Mouse (Mus musculus) c-Kit-positive CD71-positive TER-119-negative erythroid progenitor cells, embryonic 14.5 days (primary cell): Measurements from ENCODE around the gene Gadl1.
A peak's percentile ranks its signal among the peaks of the same experiment; 100 is the strongest.
"Not testable (repeated sequence)": the region's sequence is repeated elsewhere in the genome, so short reads cannot be mapped to it uniquely, and the experiment has no call there.

ENCODE experiments used
- DNase-seq: peaks from one replicate; pipeline ENCODE4 v3.0.0-alpha.2; 2013; ENCODE audit warnings: low read depth

Gadl1 gene

DNA sequence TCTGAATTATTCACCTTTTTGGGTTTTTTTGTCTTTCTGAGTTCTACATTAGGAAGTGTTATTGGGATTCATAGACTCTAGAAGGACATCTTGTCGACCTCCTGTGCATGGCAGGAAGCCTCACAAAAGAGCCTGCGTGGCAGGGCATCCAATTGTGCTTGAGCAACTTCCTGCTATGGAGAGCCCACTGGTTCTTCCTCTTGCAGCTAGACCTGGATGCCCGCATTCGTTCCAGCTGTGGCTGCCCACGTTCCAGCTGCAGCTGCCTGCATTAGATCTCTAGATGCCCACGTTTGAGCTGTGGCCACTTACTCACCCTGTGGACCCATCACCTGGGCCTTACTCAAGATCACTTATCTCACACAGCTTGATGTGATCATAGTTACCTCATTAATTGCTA is 116.1 kb downstream of the Gadl1 start:
- no peak for DNase-seq

DNA sequence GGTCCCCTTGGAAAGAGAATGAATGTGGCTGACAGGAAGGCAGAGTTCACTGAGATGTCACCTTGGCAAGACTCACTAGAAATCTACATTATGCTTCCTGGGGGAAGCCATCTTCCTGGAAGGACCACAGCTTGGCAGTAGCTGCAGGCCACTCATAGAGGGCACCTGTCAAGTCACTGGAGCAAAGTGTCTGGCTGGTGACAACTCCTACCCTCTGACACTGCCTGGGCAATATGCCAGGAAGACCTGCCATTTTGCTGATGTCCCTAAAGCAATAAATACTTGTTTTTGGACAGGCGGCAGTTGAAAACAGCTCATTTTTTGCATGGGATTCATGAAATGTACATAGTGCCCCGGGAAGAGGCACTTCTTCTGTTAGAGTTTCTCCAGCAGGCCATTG is 119.8 kb downstream of the Gadl1 start:
- no peak for DNase-seq

DNA sequence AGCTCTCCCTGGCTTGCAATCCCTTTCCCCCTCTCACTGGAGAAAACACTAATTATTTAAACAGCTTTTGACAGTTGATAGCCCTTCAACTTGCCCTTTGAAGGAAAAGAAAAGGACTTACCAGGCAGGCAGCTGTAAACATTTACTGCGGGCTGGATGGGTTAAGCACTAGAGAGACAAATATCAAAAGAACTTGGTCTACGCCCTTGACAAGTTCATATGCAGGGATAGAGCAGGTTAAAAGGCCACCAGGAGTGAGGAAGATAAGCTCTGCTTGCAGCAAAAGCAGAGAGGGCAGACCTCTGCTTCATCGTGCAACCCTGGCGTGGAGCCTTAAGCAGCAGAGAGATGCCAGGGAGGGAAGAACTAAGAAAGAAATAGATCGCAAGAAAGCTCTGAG is 123.5 kb downstream of the Gadl1 start:
- DNase-seq = no peak

DNA sequence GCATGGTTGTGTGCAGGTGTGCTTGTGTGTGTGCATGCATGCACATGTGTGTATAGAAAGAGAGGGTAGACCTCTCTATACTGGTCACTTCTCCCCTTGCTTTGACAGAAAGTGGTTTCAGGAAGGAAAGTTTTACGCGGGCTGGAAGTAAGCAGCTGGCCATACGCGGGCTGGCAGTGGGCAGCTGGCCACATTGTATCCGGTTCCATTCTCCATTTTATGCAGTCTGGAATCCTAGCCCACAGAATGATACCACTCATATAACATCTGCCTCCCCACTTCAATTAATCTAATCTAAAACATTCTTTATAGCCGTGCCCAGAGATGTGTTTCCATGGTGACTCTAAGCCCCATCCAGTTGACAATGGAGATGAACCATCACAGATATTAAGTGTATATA is 129.0 kb downstream of the Gadl1 start:
- DNase-seq = no peak

DNA sequence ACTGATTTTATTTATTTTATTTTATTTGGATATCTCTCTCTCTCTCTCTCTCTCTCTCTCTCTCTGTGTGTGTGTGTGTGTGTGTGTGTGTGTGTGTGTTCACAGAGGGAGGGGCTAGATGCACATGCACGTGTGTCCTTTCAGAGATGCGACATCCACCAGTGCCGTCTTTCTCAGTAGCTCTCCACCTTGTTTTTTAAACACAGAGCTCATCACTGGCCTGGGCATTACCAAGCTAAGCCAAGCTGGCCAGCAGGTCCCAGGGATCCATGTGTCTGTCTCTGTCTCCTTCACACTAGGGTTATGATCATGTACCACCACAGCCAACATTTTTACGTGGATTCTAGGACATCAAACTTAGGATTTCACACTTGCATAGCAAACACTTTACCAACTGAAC is 130.7 kb downstream of the Gadl1 start:
- DNase-seq = no peak

DNA sequence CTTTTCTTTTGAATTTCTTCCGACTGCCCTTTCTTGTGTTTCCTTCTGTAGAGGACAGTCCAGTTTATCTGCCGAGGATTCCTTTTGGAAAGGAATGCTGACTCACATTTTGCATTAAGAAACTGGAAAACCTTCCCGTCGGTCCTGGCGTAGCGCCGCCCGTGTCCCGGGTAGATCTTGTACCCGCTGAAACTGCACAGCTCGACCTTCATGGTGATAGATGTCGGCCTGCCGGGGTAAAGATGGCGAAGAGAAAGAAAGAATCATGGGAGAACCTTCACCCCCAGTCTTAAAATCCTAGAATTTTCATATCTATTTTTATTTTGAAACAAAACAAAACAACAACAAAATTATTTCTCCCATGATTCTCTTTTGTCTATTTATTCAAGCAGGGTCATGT is 131.6 kb downstream of the Gadl1 start:
- not testable (repeated sequence) for DNase-seq

DNA sequence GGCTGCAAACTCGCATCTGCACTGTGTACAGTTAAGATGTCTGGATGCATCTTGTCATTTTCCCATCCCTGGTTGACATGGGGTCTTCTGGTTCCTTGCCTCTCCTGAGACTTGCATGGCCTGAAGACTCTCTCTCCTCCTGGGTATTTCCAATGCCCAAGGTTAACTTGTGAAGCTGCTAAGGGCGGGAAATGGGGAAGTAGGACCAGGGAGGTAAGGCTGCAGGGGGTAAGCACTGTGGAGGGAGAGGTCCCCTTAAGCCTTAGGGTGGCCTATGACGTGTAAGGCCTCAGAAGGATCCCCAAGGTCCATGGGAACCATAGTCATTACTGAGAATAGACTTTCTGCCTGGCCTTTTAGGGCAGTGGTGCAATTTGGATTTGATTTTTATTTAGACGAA is 132.1 kb downstream of the Gadl1 start:
- DNase-seq = no peak

DNA sequence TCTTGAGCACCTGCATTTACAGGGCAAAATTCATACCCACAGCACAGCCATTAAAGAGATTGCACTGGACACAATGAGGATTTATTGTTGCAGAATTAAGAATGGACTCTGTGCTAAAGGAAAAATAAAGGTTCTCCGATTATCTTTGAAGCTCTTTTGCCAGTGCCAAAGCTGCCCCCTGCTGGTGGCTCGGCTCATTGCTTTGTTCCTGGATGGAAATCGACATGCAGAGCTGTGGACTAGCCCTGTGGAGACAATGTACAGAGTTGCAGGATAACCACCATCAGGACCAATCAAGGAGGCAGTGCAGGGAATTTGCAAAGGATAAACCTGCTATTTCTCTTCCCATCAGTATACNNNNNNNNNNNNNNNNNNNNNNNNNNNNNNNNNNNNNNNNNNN is 132.5 kb downstream of the Gadl1 start:
- peak; percentile 16 for DNase-seq

DNA sequence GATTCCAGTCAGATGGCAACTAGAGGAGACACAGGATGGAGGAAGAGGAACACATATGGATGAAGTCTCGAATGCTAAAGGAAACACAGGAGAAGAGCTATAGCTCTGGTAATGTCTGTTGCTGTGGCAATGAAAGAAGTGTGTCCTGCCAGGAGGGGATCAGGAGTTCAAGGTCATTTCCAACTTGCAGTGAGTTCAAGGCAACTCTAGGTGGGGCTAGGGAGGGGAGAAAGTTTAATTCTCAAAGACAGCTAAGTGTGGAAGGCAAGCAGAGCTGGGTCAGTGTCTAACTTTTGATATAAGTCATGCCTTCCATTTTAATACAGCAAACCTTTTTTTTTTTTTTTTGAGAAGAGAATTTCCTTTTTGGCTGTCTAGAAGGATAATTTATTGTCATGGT is 140.7 kb downstream of the Gadl1 start:
- no peak for DNase-seq

DNA sequence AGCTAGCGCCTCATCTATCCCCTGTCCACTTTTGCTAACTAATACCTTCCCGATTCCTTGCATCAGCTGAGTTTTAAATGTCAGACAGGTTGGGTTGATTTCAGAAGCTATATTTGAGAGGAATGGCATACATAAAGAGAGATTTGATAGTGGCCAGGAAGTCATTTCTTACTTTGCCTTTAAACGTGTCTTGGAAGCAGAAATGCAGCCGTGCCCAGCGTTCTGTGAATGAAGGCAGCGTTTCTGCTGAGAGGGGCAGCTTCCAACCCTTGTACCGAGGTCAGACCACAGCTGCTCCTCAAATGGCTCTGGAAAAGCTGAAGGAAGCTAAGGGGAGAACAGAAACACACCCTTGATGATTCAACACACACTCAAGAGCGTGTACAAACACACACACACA is 144.7 kb downstream of the Gadl1 start:
- no peak for DNase-seq

DNA sequence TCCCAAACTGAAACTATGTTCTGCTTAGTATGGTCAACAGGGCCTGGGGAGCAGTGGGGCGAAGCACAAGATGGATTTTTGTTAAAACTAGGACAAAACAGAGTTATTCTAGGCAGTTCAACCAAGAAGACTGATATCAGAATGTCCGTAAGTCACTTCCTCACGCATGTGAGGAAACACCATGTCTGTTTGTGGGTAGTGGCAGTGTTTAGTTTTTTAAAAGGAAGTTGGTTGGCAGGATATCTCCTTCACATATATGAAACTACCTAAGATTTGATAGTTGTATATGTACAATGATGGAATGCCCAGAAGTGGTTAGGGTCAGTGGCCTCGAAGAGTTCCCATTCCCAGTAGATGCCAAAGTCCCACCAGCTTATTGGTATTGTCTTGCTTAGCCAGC is 149.2 kb downstream of the Gadl1 start:
- no peak for DNase-seq

DNA sequence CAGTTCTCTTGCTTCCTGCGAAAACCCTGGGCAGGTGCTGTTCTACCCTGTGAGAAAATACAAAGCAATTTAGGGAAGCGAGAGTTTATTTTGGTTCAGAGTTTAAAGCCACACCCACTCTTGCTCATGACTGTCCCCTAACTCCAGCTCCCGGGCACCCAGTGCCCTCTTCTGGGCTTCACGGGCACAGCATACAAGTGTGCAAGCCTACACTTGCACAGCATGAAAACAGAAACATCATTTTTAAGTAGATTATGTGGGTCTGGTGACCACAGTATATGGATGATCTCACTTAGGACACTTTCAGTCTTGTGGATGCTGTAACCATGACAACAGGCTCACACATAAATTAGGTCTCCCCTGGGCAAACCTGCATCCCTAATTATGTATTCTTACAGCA is 149.9 kb downstream of the Gadl1 start:
- no peak for DNase-seq

DNA sequence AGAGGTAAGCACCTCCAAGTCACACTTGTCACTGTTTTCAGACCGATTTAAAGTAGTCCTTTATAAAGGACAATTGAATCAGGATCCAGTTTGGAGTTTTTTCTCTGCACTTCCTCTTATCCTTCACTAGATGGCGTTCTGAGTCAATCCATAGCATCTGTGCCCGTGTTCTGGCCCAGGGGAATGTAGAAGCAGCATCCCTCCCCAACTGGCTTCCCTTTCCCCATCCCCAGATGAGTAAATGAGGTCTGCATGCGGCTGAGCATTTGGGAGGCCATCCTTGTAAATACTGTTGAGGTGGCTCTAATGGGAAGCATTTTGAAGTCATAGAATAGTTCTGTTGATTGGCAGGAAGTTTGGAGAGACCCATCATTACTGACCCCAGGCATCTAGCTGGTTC is 151.4 kb downstream of the Gadl1 start:
- no peak for DNase-seq

DNA sequence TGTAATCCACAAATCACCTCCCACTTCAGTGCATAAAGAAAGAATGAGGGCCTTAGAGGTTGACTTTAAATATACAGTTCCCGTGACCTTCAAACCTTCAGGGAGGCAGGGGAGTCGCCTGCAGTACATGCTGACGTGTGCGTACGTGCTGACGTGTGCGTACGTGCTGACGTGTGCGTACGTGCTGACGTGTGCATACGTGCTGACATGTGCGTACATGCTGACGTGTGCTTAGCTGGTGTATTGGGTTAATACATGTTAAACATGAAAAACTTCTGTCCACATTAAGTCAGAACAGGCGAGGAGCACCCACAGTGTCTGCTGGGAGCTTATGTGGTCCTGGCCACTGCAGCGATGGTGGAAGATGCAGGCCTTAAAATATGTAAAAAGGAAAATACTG is 155.5 kb downstream of the Gadl1 start:
- DNase-seq = no peak

DNA sequence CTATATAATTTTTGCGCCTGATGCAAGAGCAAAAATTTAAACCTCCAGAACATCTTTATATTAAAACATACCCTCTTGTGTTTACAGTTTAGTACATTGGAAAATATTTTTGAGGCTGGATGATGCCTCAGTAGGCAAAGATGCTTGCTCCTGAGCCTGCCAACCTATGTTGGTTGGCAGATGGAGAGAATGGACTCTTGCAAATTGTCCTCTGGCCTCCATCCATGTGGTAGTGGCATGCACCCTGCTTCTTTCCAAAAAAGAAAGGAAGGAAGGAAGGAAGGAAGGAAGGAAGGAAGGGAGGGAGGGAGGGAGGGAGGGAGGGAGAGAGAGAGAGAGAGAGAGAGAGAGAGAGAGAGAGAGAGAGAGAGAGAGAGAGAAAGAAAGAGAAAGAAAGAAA is 162.3 kb downstream of the Gadl1 start:
- DNase-seq = not testable (repeated sequence)

DNA sequence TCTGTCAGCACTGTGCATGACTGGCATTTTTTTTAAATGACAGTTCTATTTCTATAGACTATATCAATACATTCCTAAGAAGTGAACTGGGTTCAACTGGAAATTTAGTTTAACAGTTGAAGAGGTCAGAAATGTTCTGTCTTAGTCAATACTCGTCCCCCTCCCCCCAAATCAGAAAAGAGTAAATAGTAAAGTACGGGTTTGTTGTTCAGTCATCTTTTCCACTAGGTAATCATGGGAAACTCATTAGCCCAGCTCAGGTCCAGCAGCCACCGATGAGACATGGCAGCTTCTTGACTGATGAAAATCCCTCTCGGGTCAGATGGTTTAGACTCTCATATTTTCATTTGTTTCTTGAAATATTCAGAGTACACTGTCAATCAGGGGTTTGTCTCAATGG is 166.9 kb downstream of the Gadl1 start:
- DNase-seq = no peak

DNA sequence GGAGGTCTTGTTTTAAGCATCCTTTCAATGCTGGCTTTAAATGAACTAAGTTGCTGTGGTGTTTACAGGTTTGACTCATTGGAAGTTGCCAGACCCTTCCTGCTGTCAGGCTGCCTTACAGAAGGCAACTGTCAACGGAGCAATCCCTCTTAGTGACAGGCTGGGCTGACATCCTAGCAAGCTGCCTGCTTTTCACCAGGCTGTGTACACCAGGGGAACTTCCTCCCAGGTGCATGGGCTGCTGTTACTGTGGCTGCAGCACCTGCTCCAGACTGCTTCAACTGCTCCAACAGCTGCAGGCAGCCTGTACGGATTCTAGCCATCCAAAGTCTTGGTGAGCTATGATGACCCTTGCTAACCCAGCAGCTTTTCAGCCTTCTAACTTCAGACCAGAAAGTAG is 167.7 kb downstream of the Gadl1 start:
- DNase-seq = no peak

DNA sequence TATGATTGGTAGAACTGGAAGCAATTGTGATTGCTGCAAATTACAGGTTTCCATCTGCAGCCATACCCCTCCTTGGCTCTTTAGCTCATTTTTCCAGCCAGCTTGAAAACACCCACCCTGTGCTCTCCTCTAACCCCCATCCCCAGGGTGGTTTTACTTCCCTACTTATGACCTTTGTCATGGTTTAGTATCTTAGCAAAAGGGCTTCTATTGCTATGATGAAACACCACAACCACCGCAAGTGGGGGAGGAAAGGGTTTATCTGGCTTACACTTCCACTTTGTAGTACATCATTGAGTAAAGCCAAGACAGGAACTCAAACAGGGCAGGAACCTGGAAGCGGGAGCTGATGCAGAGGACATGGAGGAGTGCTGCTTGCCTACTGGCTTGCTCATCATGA is 168.2 kb downstream of the Gadl1 start:
- DNase-seq = no peak

DNA sequence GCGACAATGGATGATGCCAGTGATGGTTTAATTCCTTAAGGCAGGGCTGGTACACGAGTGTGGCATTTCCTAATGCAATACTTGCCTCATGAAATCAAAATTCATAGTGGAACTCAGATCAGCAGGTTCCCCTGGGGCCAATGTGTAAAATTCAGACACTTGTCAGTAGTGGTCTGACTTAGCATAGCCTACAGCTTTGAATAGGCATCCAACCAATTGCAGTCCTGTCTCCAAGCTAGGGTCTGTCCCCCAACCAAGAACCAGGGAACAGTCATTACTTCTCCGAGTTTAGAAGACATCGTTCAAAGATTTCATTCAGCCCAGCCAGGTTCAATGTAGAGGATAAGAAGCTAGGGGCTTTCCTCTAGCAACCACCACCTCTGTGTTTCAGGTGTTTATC is 172.5 kb downstream of the Gadl1 start:
- DNase-seq = no peak

DNA sequence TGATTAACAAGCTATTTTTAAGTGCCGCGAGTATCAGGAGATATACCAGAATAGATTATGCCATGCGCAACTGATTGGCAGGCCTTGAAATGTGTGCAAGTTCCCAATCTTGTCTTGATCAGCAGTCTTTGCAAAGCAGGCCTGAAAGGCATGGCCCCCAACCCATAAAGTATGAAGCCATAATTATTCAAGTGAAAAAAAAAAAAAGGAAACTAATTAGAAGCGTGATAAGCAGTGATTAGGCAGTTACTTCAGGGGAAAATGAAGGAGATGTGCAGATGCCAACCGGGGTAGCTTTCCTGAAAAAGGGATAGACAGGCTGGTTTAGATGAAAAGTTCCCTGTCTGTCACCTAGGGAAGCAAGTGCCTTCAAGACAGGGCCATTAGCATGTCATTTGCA is 174.0 kb downstream of the Gadl1 start:
- DNase-seq = no peak

DNA sequence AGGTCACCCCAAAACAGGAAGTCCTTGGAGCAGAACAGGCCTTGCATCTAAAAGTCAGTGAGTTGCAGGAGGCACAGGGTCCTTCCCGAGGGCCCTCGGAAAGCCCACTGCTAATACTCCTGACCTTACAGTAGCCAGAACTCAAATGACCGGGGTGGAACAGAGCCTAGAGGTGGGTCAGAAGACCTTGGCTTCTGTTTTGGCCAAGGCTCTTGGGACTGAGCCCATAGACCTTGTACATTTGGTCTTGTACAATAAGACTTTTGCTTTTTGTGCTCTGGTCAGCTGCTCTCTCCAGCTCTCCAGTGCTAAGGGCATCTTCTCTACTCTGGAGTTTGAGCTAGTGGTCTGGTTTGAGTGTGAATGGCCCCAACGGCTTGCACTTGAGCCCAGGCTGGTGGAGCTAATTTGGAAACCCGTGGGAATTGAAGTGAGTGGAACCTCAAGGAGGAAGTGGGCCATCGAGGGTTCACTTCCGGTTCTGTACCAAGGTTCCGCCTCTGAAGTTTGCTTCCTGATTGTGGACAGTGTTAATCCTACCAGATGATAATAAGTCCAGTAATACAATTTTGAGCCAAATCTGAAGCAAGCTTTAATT is 174.6 kb downstream of the Gadl1 start:
- no peak for DNase-seq

DNA sequence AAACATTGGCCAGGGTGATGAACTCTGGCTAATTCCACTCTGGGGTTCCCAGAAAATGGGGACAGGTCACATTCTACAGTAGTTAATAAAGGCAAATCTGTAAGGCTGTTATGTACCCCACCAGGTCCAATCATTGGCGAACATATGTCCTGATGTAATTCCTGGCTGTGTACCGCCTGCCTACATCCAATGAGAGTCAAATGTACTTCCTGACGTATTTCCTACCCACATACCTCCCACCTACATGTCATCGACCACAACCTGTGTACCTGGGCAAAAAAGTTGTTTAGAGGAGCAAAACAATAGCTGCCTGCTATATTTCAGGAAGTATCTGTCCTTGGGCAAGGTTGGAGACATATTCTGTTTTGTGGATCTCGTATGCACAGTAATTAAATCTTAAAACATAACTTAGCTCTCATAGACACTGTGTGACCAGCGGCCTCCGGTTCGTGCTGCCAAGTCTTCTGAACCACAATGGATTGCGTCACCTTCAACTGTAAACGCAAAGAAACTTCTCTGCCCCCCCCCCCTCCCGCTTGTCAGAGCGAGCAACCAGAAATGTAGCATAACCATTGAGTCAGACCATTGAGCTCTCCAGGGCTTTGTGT is 175.2 kb downstream of the Gadl1 start:
- DNase-seq = no peak

DNA sequence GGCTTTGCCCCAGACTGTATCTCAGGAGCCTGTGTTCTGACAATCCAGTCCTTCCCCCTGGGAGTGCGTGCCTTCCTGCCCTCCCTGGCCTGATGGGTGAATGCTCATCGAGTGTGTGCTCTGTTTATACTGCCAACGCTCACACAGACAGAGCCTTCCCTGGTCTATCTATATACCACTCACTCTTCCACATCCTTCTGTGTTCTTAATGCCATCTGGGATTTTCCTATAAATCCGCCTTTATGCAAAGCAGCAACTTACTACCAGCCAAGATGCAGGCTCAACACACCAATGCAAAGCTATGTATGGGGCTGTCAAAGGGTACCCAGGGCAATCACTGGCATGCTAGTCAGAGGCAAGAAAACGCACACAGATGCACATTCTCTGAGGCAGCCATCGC is 176.7 kb downstream of the Gadl1 start:
- DNase-seq = no peak

DNA sequence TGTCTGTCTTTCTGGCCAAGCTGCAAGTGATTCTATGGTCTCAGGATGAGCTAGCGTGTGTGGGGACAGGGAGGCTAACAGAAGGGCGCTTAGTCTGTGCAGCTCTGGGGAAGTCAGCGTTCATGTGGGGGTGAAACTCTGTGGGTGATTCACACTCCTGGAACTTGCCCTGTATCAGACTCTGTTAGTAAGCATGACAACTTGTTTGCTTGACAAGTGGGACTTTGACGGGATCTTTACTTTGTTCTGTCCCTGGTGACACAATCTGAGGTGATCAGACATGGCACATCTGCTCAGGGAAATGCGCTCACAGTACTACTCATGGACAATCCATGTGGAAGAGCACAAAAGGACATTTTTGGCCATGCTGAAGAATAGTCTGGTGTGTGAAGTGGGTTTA is 178.0 kb downstream of the Gadl1 start:
- no peak for DNase-seq

DNA sequence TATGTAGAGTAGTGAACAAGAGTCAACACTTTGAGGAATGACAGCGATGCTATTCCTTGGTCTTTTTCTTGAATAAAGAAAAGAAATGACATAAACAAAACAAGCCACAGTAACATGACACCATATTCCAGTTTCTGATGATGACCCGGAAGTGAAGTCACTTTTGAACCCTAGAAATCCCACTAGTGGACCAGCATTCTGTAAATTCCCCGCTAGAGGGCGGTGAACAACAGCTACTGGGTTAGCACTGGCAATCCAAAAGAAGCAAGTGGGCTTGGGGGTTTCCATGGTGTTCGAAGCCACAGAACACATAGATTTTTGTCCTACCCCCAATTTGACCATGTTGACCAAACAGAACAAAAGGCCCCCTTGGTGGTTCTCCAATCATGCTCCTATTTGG is 178.6 kb downstream of the Gadl1 start:
- DNase-seq = peak; percentile 53
